Mouse (Mus musculus) intestine, embryonic 15.5 days (tissue): ENCODE measurements at regions not wholly inside any gene's neighbourhood (a gene's known extent, or its start where the extent isn't known, plus 50 kb on each side); places are given as distances from the start of the nearest gene placed in this dataset.

ENCODE experiments used
- ATAC-seq: fragments of 200-750 bp; cut with Nextera tagmentation; 2 replicates; pipeline ENCODE4 v1.8.0; 2017; ENCODE audit warnings: moderate TSS enrichment, moderate library complexity
- H3K27ac ChIP-seq: fragments of 300-500 bp; sonication (generic); 2 replicates; pipeline ENCODE4 v1.5.1; 2015; ENCODE audit warnings: mild to moderate bottlenecking, inconsistent platforms
- H3K27me3 ChIP-seq: fragments of 300-500 bp; sonication (generic); replicated peaks from 2 replicates; pipeline ENCODE4 v1.6.1; 2015; ENCODE audit warnings: inconsistent platforms
- H3K36me3 ChIP-seq: fragments of 300-500 bp; sonication (generic); 2 replicates; pipeline ENCODE4 v1.6.1; 2015; ENCODE audit warnings: inconsistent platforms
- H3K4me1 ChIP-seq: fragments of 300-500 bp; sonication (generic); replicated peaks from 2 replicates; pipeline ENCODE4 v1.6.1; 2015; ENCODE audit warnings: inconsistent platforms
- H3K4me2 ChIP-seq: fragments of 300-500 bp; sonication (generic); replicated peaks from 2 replicates; pipeline ENCODE4 v1.6.1; 2015; ENCODE audit warnings: mild to moderate bottlenecking, inconsistent platforms
- H3K4me3 ChIP-seq: fragments of 300-500 bp; sonication (generic); replicated peaks from 2 replicates; pipeline ENCODE4 v1.5.1; 2015; ENCODE audit warnings: inconsistent platforms
- H3K9ac ChIP-seq: fragments of 300-500 bp; sonication (generic); 2 replicates; pipeline ENCODE4 v1.6.1; 2015; ENCODE audit warnings: inconsistent platforms
- H3K9me3 ChIP-seq: fragments of 300-500 bp; sonication (generic); 2 replicates; pipeline ENCODE4 v1.6.1; 2016; ENCODE audit warnings: inconsistent platforms
- WGBS: fragments of 180-500 bp; shearing (Covaris S2); methylation state at CpG from one replicate; pipeline ENCODE4 v1.1.7; 2015; 5-methylcytosine and 5-hydroxymethylcytosine counted together

- H3K4me1 ChIP-seq = no peaks in the 10 kb centered on the region
- H3K4me2 ChIP-seq = no peak overlapping the region
- 51% methylated on average over 2 of the region's 2 CpGs for WGBS
- H3K9ac ChIP-seq = no peak overlapping the region
- ATAC-seq = no peak
- no peaks in the 10 kb centered on the region for H3K27me3 ChIP-seq
- H3K36me3 ChIP-seq = no peaks in the 10 kb centered on the region
- no peaks in the 10 kb centered on the region for H3K9me3 ChIP-seq
- no peak overlapping the region for H3K4me3 ChIP-seq
- H3K27ac ChIP-seq = no peak overlapping the region
Measured at GRCm38 (mm10) chr19:16075512-16076086, 57.0 kb upstream of the Gnaq start.

- Histone ChIP-seq H3K27me3 (no peaks in the 10 kb centered on the region), H3K4me2 (no peak overlapping the region), H3K4me3 (no peak overlapping the region), H3K4me1 (no peaks in the 10 kb centered on the region), H3K36me3 (no peaks in the 10 kb centered on the region), H3K9me3 (no peaks in the 10 kb centered on the region), H3K9ac (no peak overlapping the region), H3K27ac (no peak overlapping the region)
- 78% methylated on average over 1 of the region's 1 CpGs for WGBS
- no peak for ATAC-seq
Measured at GRCm38 (mm10) chr19:16075026-16075425, 57.6 kb upstream of the Gnaq start.

GRCm38 (mm10) chr19:16067314-16067713, 65.3 kb upstream of the Gnaq start:
- H3K27me3 ChIP-seq = no peaks in the 10 kb centered on the region
- ATAC-seq = no peak
- no peak overlapping the region for H3K4me2 ChIP-seq
- H3K4me3 ChIP-seq = no peak overlapping the region
- H3K36me3 ChIP-seq = no peaks in the 10 kb centered on the region
- H3K27ac ChIP-seq = no peak overlapping the region
- 0 out of 2 replicates have a peak, but pooled peaks cover 4% of the 10 kb centered on the region for H3K4me1 ChIP-seq
- H3K9me3 ChIP-seq = no peaks in the 10 kb centered on the region
- WGBS = 70% methylated on average over 6 of the region's 6 CpGs
- no peak overlapping the region for H3K9ac ChIP-seq

GRCm38 (mm10) chr19:16064911-16065310, 67.7 kb upstream of the Gnaq start:
- no peak for ATAC-seq
- Histone ChIP-seq H3K36me3 (no peaks in the 10 kb centered on the region), H3K4me2 (no peak overlapping the region), H3K27me3 (no peaks in the 10 kb centered on the region), H3K27ac (no peak overlapping the region), H3K4me3 (no peak overlapping the region), H3K4me1 (0 out of 2 replicates have a peak, but pooled peaks cover 4% of the 10 kb centered on the region), H3K9me3 (no peaks in the 10 kb centered on the region), H3K9ac (no peak overlapping the region)
- WGBS = 87% methylated on average over 3 of the region's 3 CpGs

- Histone ChIP-seq H3K27me3 (no peaks in the 10 kb centered on the region), H3K4me3 (0 out of 2 replicates have a peak overlapping the region, but pooled peaks have one; percentile 14), H3K9ac (peak overlapping the region; percentile 51), H3K4me1 (0 out of 2 replicates have a peak, but pooled peaks cover 4% of the 10 kb centered on the region), H3K9me3 (no peaks in the 10 kb centered on the region), H3K36me3 (no peaks in the 10 kb centered on the region), H3K4me2 (peak overlapping the region; percentile 62), H3K27ac (no peak overlapping the region)
- ATAC-seq = peak; percentile 79
- 12% methylated on average over 12 of the region's 12 CpGs for WGBS
Measured at GRCm38 (mm10) chr19:16063916-16064580, 68.6 kb upstream of the Gnaq start.

GRCm38 (mm10) chr19:16063533-16063915, 69.1 kb upstream of the Gnaq start:
- no peak overlapping the region for H3K4me3 ChIP-seq
- no peaks in the 10 kb centered on the region for H3K27me3 ChIP-seq
- H3K36me3 ChIP-seq = no peaks in the 10 kb centered on the region
- H3K9me3 ChIP-seq = no peaks in the 10 kb centered on the region
- H3K4me2 ChIP-seq = peak overlapping the region; percentile 62
- 0 out of 2 replicates have a peak, but pooled peaks cover 4% of the 10 kb centered on the region for H3K4me1 ChIP-seq
- ATAC-seq = 0 out of 2 replicates have a peak, but pooled peaks have one; percentile 34
- H3K27ac ChIP-seq = no peak overlapping the region
- WGBS = 36% methylated on average over 8 of the region's 8 CpGs
- H3K9ac ChIP-seq = no peak overlapping the region

- Histone ChIP-seq H3K9ac (no peak overlapping the region), H3K4me1 (0 out of 2 replicates have a peak, but pooled peaks cover 4% of the 10 kb centered on the region), H3K4me2 (no peak overlapping the region), H3K9me3 (no peaks in the 10 kb centered on the region), H3K4me3 (no peak overlapping the region), H3K36me3 (no peaks in the 10 kb centered on the region), H3K27me3 (no peaks in the 10 kb centered on the region), H3K27ac (no peak overlapping the region)
- no peak for ATAC-seq
- WGBS = 75% methylated on average over 11 of the region's 11 CpGs
Measured at GRCm38 (mm10) chr19:16061821-16062220, 70.8 kb upstream of the Gnaq start.

GRCm38 (mm10) chr19:16059026-16059425, 73.6 kb upstream of the Gnaq start:
- Histone ChIP-seq H3K9me3 (no peaks in the 10 kb centered on the region), H3K4me3 (no peak overlapping the region), H3K27me3 (no peaks in the 10 kb centered on the region), H3K4me2 (no peak overlapping the region), H3K4me1 (0 out of 2 replicates have a peak, but pooled peaks cover under 1% of the 10 kb centered on the region), H3K27ac (no peak overlapping the region), H3K36me3 (no peaks in the 10 kb centered on the region), H3K9ac (no peak overlapping the region)
- WGBS = 86% methylated on average over 4 of the region's 4 CpGs
- no peak for ATAC-seq

- Histone ChIP-seq H3K27ac (no peak overlapping the region), H3K27me3 (no peaks in the 10 kb centered on the region), H3K9me3 (no peaks in the 10 kb centered on the region), H3K4me3 (peak overlapping the region; percentile 28), H3K9ac (no peak overlapping the region), H3K36me3 (no peaks in the 10 kb centered on the region), H3K4me2 (peak overlapping the region; percentile 69), H3K4me1 (0 out of 2 replicates have a peak, but pooled peaks cover 4% of the 10 kb centered on the region)
- 19% methylated on average over 18 of the region's 18 CpGs for WGBS
- peak; percentile 72 for ATAC-seq
Measured at GRCm38 (mm10) chr19:16050220-16051055, 65.6 kb upstream of the Cep78 start.

- 31% methylated on average over 3 of the region's 3 CpGs for WGBS
- Histone ChIP-seq H3K36me3 (no peaks in the 10 kb centered on the region), H3K27ac (no peak overlapping the region), H3K4me3 (peak overlapping the region; percentile 28), H3K9ac (no peak overlapping the region), H3K4me2 (peak overlapping the region; percentile 69), H3K4me1 (0 out of 2 replicates have a peak, but pooled peaks cover 4% of the 10 kb centered on the region), H3K27me3 (no peaks in the 10 kb centered on the region), H3K9me3 (no peaks in the 10 kb centered on the region)
- no peak for ATAC-seq
Measured at GRCm38 (mm10) chr19:16049646-16050045, 64.9 kb upstream of the Cep78 start.

- Histone ChIP-seq H3K27ac (no peak overlapping the region), H3K4me3 (no peak overlapping the region), H3K4me2 (no peak overlapping the region), H3K9me3 (no peaks in the 10 kb centered on the region), H3K9ac (no peak overlapping the region), H3K4me1 (0 out of 2 replicates have a peak, but pooled peaks cover 4% of the 10 kb centered on the region), H3K27me3 (no peaks in the 10 kb centered on the region), H3K36me3 (no peaks in the 10 kb centered on the region)
- no peak for ATAC-seq
- 76% methylated on average over 7 of the region's 7 CpGs for WGBS
Measured at GRCm38 (mm10) chr19:16046977-16047376, 62.2 kb upstream of the Cep78 start.

GRCm38 (mm10) chr19:16045261-16045660, 60.5 kb upstream of the Cep78 start:
- no peaks in the 10 kb centered on the region for H3K27me3 ChIP-seq
- no peak overlapping the region for H3K9ac ChIP-seq
- no peaks in the 10 kb centered on the region for H3K9me3 ChIP-seq
- no peaks in the 10 kb centered on the region for H3K36me3 ChIP-seq
- no peak overlapping the region for H3K4me3 ChIP-seq
- no peak overlapping the region for H3K27ac ChIP-seq
- 56% methylated on average over 3 of the region's 3 CpGs for WGBS
- no peak overlapping the region for H3K4me2 ChIP-seq
- H3K4me1 ChIP-seq = 0 out of 2 replicates have a peak, but pooled peaks cover 3% of the 10 kb centered on the region
- no peak for ATAC-seq
